Mouse (Mus musculus) ES-Bruce4 (cell line): ENCODE measurements at regions not wholly inside any gene's neighbourhood (a gene's known extent, or its start where the extent isn't known, plus 50 kb on each side); places are given as distances from the start of the nearest gene placed in this dataset.

Experiments used
- CTCF ChIP-seq: IDR thresholded peaks from one replicate; pipeline ENCODE4 v1.8.1; 2011; ENCODE audit warnings: low read depth, low read length
- EP300 ChIP-seq: IDR thresholded peaks from 2 replicates; pipeline ENCODE4 v1.6.1; 2011; ENCODE audit warnings: low read depth, low read length; ENCODE audit not compliant: insufficient read depth
- POLR2A ChIP-seq: IDR thresholded peaks from one replicate; pipeline ENCODE4 v1.8.1; 2011; ENCODE audit warnings: low read length; ENCODE audit not compliant: insufficient read depth

DNA sequence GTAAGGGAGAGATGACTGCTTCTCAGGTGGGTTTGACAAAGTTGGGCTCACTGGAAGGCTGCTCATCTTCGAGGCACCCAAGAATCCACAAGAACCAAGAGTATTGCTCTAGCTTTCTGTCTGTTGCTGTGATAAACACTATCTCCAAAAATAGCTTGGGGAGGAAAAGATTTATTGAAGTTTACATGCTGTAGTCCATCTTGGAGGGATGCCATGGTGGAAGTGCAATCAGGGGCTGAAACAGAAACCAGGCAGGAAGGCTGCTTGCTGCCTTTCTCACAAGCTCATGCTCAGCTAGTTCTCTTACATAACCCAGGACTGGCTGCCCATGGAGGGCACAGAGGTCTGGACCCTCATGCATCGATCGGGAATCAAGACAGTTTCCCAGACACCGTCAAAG, 314.5 kb upstream of the Rbfox1 start:
- TF ChIP-seq POLR2A (no peak), CTCF (no peak), EP300 (no peak)
